Mouse (Mus musculus): ENCODE measurements around the gene Ppp4r2.

Gene Ppp4r2

DNA sequence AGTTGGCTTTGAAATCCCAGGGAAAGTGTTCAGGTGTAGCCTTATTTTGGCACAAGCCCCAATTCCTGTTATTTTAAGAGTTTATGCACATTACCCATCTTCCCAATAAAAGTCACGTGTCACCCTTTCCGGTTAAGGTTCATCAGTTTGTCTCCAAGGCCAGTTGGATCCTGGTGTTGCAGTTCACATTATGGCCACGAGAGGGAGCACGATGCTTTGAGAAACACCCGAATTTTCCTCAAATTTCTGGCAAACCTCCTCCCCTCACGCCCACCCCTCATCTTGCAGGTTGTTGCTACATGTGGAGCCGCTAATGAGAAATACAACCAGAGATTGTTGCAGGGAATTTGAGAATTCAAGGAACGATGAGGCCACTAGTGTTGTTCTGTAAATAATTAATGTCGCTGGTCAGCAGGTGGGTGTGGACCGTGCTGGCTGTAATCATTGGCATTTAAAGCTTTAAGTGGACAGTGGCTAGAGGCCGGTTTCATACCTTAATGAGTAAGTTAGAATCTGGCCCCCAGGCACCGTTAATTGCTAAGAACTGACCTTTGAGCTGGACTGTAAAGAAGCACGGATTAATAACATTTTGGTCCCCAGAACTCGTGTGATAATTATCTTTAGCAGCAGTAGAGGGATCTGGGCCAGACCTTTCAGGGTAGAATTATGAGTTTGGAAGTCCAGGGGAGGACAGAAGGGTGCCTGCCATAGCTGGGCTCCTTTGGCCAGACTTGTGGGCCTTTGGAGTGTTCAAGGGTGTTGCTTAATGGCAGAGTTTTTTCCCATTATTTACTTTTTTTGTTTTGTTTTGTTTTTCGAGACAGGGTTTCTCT, 49.2 kb downstream of the Ppp4r2 start:
- in situ Hi-C loops (cut with MboI; ENCODE audit: low sequenced_read_pairs), result no loop called here

DNA sequence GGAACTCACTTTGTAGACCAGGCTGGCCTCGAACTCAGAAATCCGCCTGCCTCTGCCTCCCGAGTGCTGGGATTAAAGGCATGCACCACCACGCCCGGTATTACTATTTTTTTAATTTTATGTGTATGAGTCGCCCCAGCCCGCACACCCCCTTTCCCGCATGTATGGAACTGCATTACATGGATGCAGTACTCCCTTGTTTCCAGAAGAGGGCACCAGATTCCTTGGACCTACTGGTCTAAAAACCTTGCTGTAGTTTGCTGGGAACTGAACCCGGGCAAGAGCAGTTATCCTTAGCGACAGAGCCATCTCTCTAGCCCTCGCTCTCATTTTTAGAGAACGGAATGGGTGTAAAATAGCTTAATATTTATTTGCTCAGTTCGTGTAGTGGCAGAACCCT, 49.8 kb downstream of the Ppp4r2 start:
- in situ Hi-C loops (cut with MboI; ENCODE audit: low sequenced_read_pairs), result no loop called here

DNA sequence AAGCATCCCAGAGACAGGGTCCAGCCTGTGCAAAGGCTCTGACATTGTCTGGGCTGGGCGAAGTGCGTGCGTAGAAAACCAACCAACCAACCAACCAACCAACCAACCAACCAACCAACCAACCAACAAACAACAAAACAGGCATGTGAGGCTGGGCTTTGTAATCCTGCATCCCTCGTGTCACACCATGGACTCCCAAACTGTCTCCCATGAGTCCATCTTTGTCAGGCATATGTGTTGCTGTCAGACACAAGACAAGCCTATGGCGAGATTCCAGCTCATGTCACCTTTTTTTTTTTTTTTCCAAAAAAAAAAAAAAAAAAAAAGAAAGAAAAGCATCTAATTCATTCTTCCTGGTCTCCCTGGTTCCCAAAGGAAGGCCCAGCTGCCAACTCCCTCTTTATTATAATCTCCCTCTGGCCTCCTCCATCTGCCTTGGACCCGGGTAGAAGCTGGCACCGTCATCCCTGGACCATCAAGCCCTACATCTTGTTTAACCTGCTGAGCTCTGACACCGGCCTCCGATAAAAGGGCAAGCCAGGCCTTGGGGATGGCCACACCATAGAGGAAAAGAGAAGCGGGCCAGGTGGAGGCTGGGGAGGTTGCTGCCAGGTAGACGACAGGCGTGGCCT, 51.3 kb downstream of the Ppp4r2 start:
- in situ Hi-C loops (cut with MboI; ENCODE audit: low sequenced_read_pairs), result no loop called here

DNA sequence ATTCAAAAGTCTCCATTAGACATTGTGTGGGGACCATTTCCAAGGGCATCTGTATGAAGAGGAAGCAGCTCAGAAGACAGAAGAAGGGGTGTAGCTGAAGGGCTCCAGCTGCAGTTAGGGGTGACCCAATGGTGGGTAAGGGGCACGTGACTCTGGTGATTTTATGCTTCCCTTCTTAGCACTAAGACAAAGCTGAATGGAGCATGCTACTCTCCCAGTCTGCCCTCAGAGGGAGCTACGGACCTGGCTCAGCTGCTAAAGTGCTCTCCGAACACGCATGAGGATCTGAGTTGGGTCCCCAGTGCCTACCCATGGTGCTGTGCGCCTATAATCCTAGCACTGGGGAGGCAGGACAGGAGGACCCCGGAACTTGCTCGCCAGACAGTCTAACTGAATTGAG, 52.0 kb downstream of the Ppp4r2 start:
- in situ Hi-C loops (cut with MboI; ENCODE audit: low sequenced_read_pairs), result no loop called here

DNA sequence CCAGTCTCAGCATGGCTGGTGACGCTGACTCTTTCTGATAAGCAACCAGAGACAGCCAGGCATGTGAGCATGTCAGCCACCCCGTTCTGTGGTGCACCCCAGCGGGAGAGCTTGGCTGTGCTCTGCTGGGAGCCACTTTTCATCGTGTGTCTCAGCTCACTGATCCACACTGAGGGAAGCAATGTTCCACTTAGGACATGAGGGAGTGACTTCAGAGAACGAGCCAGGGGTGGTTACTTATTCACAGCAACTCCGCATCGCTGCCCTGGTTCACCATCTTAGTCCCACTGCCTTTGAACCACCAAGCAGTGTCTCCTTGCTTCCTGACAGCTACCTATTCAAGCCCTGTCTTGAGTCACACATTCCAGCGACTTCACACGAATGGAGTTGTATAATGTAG, 53.6 kb downstream of the Ppp4r2 start:
- in situ Hi-C loops (cut with MboI; ENCODE audit: low sequenced_read_pairs), result no loop called here

DNA sequence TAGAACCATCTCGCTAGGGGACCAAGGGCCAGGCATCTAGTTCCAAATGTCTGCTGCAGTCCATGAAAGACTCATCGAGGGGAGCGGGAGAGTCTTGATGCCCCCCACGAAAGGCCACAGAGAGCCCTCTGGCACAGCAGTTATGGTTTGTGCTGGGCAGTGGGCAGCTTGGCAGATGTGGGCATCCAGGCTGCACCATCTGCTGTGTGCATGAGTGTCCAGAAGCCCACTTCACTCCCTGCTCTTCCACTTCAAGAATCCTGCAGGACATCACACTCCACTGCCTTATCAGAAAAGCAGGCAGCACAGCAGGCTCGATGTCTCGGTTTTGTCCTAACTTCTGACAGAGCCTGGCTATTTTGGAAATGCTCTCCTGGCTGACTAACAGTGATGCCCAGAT, 55.9 kb downstream of the Ppp4r2 start:
- in situ Hi-C loops (cut with MboI; ENCODE audit: low sequenced_read_pairs), result no loop called here

DNA sequence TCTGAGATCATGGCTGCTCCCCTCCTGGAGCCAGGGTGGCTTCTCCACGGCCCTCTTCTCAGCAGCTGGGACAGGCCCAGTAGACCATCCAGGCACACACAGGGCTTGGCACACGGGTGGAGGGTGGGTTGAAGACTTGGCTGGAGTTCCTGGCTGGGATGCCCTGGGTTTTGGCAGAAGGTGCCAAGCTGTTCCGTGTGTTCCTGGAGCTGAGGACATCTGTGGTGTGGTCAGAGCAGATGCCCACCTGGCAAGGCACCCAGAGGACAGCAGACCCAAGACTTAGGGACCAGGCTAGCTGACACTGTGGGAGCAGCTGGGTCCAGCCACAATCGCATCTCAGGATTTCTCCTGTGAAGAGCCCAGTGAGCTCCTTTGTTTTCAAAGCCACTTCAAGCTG, 59.1 kb downstream of the Ppp4r2 start:
- in situ Hi-C loops (cut with MboI; ENCODE audit: low sequenced_read_pairs), result no loop called here

DNA sequence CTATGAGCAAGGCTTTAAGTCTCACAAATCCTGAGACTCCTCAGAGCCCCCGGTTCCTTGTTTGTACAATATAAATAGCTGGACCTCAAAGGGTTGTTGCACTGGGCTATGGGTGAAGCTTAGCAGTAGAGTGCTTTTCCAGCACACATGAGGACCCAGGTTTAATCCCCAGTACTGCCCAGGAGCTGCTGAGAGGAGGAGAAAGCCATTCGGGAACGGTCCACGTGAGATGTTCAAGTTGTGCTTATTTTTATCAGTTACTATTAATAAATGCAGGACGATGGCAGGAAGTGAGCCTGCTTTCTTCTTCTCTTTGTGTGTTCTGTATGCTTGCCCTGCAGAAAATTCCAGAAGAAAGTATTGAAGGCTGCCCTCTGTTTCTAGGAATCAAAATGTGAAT, 59.7 kb downstream of the Ppp4r2 start:
- in situ Hi-C loops (cut with MboI; ENCODE audit: low sequenced_read_pairs), result no loop called here

DNA sequence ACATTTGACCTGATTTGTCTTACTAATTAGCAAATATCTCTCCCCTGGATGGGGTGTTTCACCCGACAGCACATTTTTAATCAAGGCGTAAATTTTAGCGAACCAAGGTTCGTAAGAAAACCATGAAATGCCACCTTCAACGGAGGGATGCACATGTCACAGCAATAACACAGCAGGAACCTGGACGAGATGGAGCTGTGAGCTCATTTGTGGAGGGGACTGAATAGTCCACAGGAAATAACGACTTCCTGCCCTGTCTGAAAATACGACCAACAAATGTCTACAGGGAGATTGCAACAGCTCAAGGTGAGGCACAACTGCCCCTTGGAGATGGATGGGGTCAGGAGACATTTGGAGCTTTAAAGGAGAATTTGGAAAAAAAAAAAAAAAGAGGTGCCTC, 61.8 kb downstream of the Ppp4r2 start:
- in situ Hi-C loops (cut with MboI; ENCODE audit: low sequenced_read_pairs), result no loop called here

DNA sequence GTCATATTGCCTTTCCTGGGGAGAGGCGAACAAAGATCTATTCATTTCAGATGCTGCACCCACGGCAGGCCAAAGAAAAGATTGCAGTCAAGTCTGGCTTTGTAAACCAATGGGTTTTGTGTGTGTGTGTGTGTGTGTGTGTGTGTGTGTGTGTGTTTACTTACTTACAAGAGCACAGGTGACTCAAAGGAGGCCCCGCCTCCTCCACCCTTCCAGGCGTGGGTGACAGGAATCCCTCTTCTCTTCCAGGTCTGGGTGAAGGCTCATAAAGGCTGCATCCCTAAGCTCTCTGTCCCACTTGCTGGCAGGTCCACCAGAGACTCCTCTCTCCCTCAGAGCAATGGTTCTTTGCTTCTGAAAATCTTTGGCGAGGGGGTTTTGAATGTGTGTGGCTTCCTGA, 63.5 kb downstream of the Ppp4r2 start:
- in situ Hi-C loops (cut with MboI; ENCODE audit: low sequenced_read_pairs), result no loop called here

DNA sequence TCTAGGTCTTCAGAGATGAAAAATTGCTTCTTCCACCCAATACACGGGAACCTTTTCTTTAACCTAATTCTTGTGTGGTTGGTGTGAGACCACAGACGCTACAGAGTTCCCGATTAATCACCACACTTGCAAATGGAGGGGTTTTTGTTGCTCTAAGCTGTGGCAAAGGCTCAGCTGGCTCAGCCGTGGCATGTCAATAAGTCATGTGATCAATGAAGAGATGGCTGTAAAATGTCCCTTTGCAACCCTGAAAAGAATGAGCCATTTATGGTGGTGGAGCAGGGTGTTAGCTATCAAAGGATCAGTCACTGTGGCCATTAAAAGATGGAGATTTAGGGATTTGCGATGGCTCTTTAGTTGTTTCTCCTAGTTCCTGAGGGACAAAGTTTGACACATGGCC, 71.0 kb downstream of the Ppp4r2 start:
- in situ Hi-C loops (cut with MboI; ENCODE audit: low sequenced_read_pairs), result no loop called here

DNA sequence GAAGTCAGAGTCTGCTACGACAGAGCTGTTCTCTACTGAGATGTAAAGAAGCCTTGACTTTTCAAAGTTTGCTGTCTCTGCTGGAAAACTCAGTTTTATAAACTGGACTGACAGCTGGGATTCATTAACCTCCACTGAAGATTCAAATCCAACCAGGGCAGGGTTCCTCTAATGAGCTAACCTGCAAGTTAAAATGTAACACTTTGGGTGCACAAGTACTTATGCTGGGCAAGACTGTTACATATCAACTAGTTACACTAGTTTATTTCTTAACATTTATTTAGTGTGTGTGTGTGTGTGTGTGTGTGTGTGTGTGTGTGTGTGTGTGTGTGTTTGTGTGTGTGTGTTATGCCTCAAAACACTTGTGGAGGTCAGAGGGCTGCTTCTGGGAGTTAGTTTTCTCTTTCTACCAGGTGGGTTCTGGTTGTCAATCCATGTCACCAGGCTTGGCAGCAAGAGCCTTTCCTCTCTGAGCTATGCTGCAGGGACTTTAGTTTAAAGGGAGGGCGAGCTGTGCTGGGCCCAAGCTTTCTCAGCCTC, 76.8 kb downstream of the Ppp4r2 start:
- in situ Hi-C loops (cut with MboI; ENCODE audit: low sequenced_read_pairs), result no loop called here

Measured in CH12F3 (cell line).